Mouse (Mus musculus) ES-Bruce4 (cell line): ENCODE measurements around the gene Senp1.

Source experiments
- CTCF ChIP-seq: IDR thresholded peaks from one replicate; pipeline ENCODE4 v1.8.1; 2011; ENCODE audit warnings: low read depth, low read length
- POLR2A ChIP-seq: IDR thresholded peaks from one replicate; pipeline ENCODE4 v1.8.1; 2011; ENCODE audit warnings: low read length; ENCODE audit not compliant: insufficient read depth

GRCm38 (mm10) chr15:98135671-98136070 lies 42.1 kb upstream of the Senp1 start:
- no peak for TF ChIP-seq POLR2A
- TF ChIP-seq CTCF, result no peak
